Mouse (Mus musculus) kidney, embryonic 15.5 days (tissue): ENCODE results near the gene Aspg. TPM values are rescaled to one million over a fixed set of nuclear protein-coding genes. Genes with fewer than 3 reads are reported as not detected.

Experiments
- ATAC-seq: fragments of 200-750 bp; cut with Nextera tagmentation; replicated peaks from 2 replicates; pipeline ENCODE4 v1.8.0; 2017; ENCODE audit warnings: moderate TSS enrichment; ENCODE audit not compliant: low FRiP score
- H3K27ac ChIP-seq: fragments of 300-500 bp; sonication (generic); 2 replicates; pipeline ENCODE4 v1.5.1; 2015; ENCODE audit warnings: mild to moderate bottlenecking, inconsistent platforms
- H3K27me3 ChIP-seq: fragments of 300-500 bp; sonication (generic); 2 replicates; pipeline ENCODE4 v1.6.1; 2015; ENCODE audit warnings: inconsistent platforms
- H3K36me3 ChIP-seq: fragments of 300-500 bp; sonication (generic); 2 replicates; pipeline ENCODE4 v1.6.1; 2015; ENCODE audit warnings: inconsistent platforms
- H3K4me1 ChIP-seq: fragments of 300-500 bp; sonication (generic); 2 replicates; pipeline ENCODE4 v1.6.1; 2015; ENCODE audit warnings: inconsistent platforms
- H3K4me2 ChIP-seq: fragments of 300-500 bp; sonication (generic); 2 replicates; pipeline ENCODE4 v1.6.1; 2015; ENCODE audit warnings: moderate library complexity, mild to moderate bottlenecking, inconsistent platforms
- H3K4me3 ChIP-seq: fragments of 300-500 bp; sonication (generic); replicated peaks from 2 replicates; pipeline ENCODE4 v1.5.1; 2015; ENCODE audit warnings: mild to moderate bottlenecking, inconsistent platforms
- H3K9ac ChIP-seq: fragments of 300-500 bp; sonication (generic); 2 replicates; pipeline ENCODE4 v1.6.1; 2015; ENCODE audit warnings: mild to moderate bottlenecking, inconsistent platforms
- H3K9me3 ChIP-seq: fragments of 300-500 bp; sonication (generic); replicated peaks from 2 replicates; pipeline ENCODE4 v1.6.1; 2016; ENCODE audit warnings: inconsistent platforms
- WGBS: fragments of 180-500 bp; shearing (Covaris S2); methylation state at CpG from one replicate; pipeline ENCODE4 v1.1.7; 2015; ENCODE audit warnings: mixed read lengths; 5-methylcytosine and 5-hydroxymethylcytosine counted together
- polyA plus RNA-seq: library from polyadenylated mRNA; unstranded; fragments of >200 nt; fragmentation: Nextera tagmentation; extraction: Ambion mirVana; gene quantifications from 2 replicates; pipeline ENCODE4 v1.2.1, GENCODE M21; 2015

Aspg gene
- polyA plus RNA-seq, 1 experiment from 2014 or later: 1.9 TPM

- Histone ChIP-seq H3K9ac (0 out of 2 replicates have a peak overlapping the region, but pooled peaks have one; percentile 6), H3K4me3 (peak overlapping the region; percentile 57), H3K27ac (no peak overlapping the region), H3K9me3 (no peaks in the 10 kb centered on the region), H3K4me1 (peaks cover 44% of the 10 kb centered on the region), H3K27me3 (peaks cover 71% of the 10 kb centered on the region), H3K36me3 (no peaks in the 10 kb centered on the region), H3K4me2 (peak overlapping the region; percentile 91)
- WGBS: under 1% methylated on average over 51 of the region's 52 CpGs
- ATAC-seq: no peak
Measured at GRCm38 (mm10) chr12:112143833-112144201, 37.3 kb downstream of the Aspg start.

GRCm38 (mm10) chr12:112144377-112145115, 38.1 kb downstream of the Aspg start:
- ATAC-seq: no peak
- no peaks in the 10 kb centered on the region for H3K36me3 ChIP-seq
- no peak overlapping the region for H3K27ac ChIP-seq
- peaks cover 44% of the 10 kb centered on the region for H3K4me1 ChIP-seq
- 0 out of 2 replicates have a peak overlapping the region, but pooled peaks have one; percentile 6 for H3K9ac ChIP-seq
- H3K4me2 ChIP-seq: peak overlapping the region; percentile 91
- H3K27me3 ChIP-seq: peaks cover 71% of the 10 kb centered on the region
- no peaks in the 10 kb centered on the region for H3K9me3 ChIP-seq
- WGBS: 1% methylated on average over 46 of the region's 46 CpGs
- H3K4me3 ChIP-seq: peak overlapping the region; percentile 57

GRCm38 (mm10) chr12:112145211-112145874, 38.9 kb downstream of the Aspg start:
- Histone ChIP-seq H3K36me3 (no peaks in the 10 kb centered on the region), H3K9me3 (no peaks in the 10 kb centered on the region), H3K9ac (no peak overlapping the region), H3K27me3 (peaks cover 70% of the 10 kb centered on the region), H3K4me2 (peak overlapping the region; percentile 91), H3K4me1 (peaks cover 50% of the 10 kb centered on the region), H3K27ac (peak overlapping the region; percentile 55), H3K4me3 (peak overlapping the region; percentile 57)
- peak; percentile 34 for ATAC-seq
- WGBS: under 1% methylated on average over 37 of the region's 37 CpGs

- peak within 1 kb of the TSS; percentile 79 for H3K27ac ChIP-seq
- H3K9me3 ChIP-seq: no peaks in the 10 kb centered on the region
- ATAC-seq: peak; percentile 67
- no peaks in the 10 kb centered on the region for H3K36me3 ChIP-seq
- peak within 1 kb of the TSS; percentile 57 for H3K4me3 ChIP-seq
- H3K4me1 ChIP-seq: peaks cover 53% of the 10 kb centered on the region
- H3K27me3 ChIP-seq: peaks cover 63% of the 10 kb centered on the region
- peak within 1 kb of the TSS; percentile 57 for H3K9ac ChIP-seq
- under 1% methylated on average over 59 of the region's 68 CpGs for WGBS
- H3K4me2 ChIP-seq: peak within 1 kb of the TSS; percentile 91
Measured at GRCm38 (mm10) chr12:112145875-112146651, 39.6 kb downstream of the Aspg start, which contains the start of gene Kif26a. Gene Kif26a (plus strand): TSS chr12:112146208.

- no peaks in the 10 kb centered on the region for H3K36me3 ChIP-seq
- peaks cover 66% of the 10 kb centered on the region for H3K4me1 ChIP-seq
- peak overlapping the region; percentile 57 for H3K4me3 ChIP-seq
- peak overlapping the region; percentile 79 for H3K27ac ChIP-seq
- 42% methylated on average over 5 of the region's 5 CpGs for WGBS
- no peaks in the 10 kb centered on the region for H3K9me3 ChIP-seq
- peak overlapping the region; percentile 57; the same call in 1 of the 2 replicates for H3K9ac ChIP-seq
- H3K4me2 ChIP-seq: peak overlapping the region; percentile 91
- peaks cover 50% of the 10 kb centered on the region for H3K27me3 ChIP-seq
- ATAC-seq: no peak
Measured at GRCm38 (mm10) chr12:112147365-112147764, 40.9 kb downstream of the Aspg start.

- Histone ChIP-seq H3K4me1 (peaks cover 63% of the 10 kb centered on the region), H3K27ac (no peak overlapping the region), H3K36me3 (no peaks in the 10 kb centered on the region), H3K9ac (no peak overlapping the region), H3K9me3 (no peaks in the 10 kb centered on the region), H3K4me2 (no peak overlapping the region), H3K27me3 (peaks cover 24% of the 10 kb centered on the region), H3K4me3 (no peak overlapping the region)
- WGBS: 40% methylated on average over 7 of the region's 7 CpGs
- ATAC-seq: no peak
Measured at GRCm38 (mm10) chr12:112150011-112150410, 43.5 kb downstream of the Aspg start.

- H3K4me1 ChIP-seq: peaks cover 57% of the 10 kb centered on the region
- 0 out of 2 replicates have a peak overlapping the region, but pooled peaks have one; percentile 23 for H3K9ac ChIP-seq
- H3K4me2 ChIP-seq: peak overlapping the region; percentile 16; the same call in 1 of the 2 replicates
- no peaks in the 10 kb centered on the region for H3K36me3 ChIP-seq
- WGBS: 35% methylated on average over 12 of the region's 12 CpGs
- H3K9me3 ChIP-seq: no peaks in the 10 kb centered on the region
- peak; percentile 16; the same call in 1 of the 2 replicates for ATAC-seq
- peaks cover 17% of the 10 kb centered on the region for H3K27me3 ChIP-seq
- peak overlapping the region; percentile 66 for H3K27ac ChIP-seq
- no peak overlapping the region for H3K4me3 ChIP-seq
Measured at GRCm38 (mm10) chr12:112151244-112151979, 44.9 kb downstream of the Aspg start.

- no peaks in the 10 kb centered on the region for H3K9me3 ChIP-seq
- 32% methylated on average over 6 of the region's 6 CpGs for WGBS
- 0 out of 2 replicates have a peak overlapping the region, but pooled peaks have one; percentile 23 for H3K9ac ChIP-seq
- H3K4me1 ChIP-seq: peaks cover 51% of the 10 kb centered on the region
- H3K4me3 ChIP-seq: no peak overlapping the region
- H3K4me2 ChIP-seq: no peak overlapping the region
- peaks cover 13% of the 10 kb centered on the region for H3K27me3 ChIP-seq
- peak; percentile 14; the same call in 1 of the 2 replicates for ATAC-seq
- peak overlapping the region; percentile 66 for H3K27ac ChIP-seq
- no peaks in the 10 kb centered on the region for H3K36me3 ChIP-seq
Measured at GRCm38 (mm10) chr12:112151980-112152362, 45.5 kb downstream of the Aspg start.

GRCm38 (mm10) chr12:112153597-112153996, 47.1 kb downstream of the Aspg start:
- H3K4me2 ChIP-seq: no peak overlapping the region
- no peaks in the 10 kb centered on the region for H3K27me3 ChIP-seq
- 75% methylated on average over 12 of the region's 12 CpGs for WGBS
- peak overlapping the region; percentile 80 for H3K27ac ChIP-seq
- no peak overlapping the region for H3K4me3 ChIP-seq
- no peak overlapping the region for H3K9ac ChIP-seq
- H3K36me3 ChIP-seq: peaks cover 1% of the 10 kb centered on the region; the same call in 1 of the 2 replicates
- ATAC-seq: no peak
- H3K9me3 ChIP-seq: no peaks in the 10 kb centered on the region
- H3K4me1 ChIP-seq: peaks cover 45% of the 10 kb centered on the region

GRCm38 (mm10) chr12:112154476-112154875, 48.0 kb downstream of the Aspg start:
- WGBS: 52% methylated on average over 5 of the region's 5 CpGs
- H3K4me3 ChIP-seq: no peak overlapping the region
- no peak for ATAC-seq
- no peaks in the 10 kb centered on the region for H3K27me3 ChIP-seq
- peaks cover 45% of the 10 kb centered on the region for H3K4me1 ChIP-seq
- no peaks in the 10 kb centered on the region for H3K9me3 ChIP-seq
- peak overlapping the region; percentile 80; the same call in 1 of the 2 replicates for H3K27ac ChIP-seq
- peaks cover 6% of the 10 kb centered on the region; the same call in 1 of the 2 replicates for H3K36me3 ChIP-seq
- no peak overlapping the region for H3K4me2 ChIP-seq
- no peak overlapping the region for H3K9ac ChIP-seq
